Mouse (Mus musculus) bone marrow macrophage, adult 2 months (primary cell): ENCODE measurements around the gene Wdfy1. TPM values are rescaled to one million over a fixed set of nuclear protein-coding genes. Genes with fewer than 3 reads are reported as not detected.
A peak's percentile ranks its signal among the peaks of the same experiment; 100 is the strongest.

Experiments
- H3K27ac ChIP-seq: 2 replicates; pipeline ENCODE4 v1.5.1; 2012; ENCODE audit warnings: low read depth, low read length; ENCODE audit not compliant: insufficient read depth
- H3K4me1 ChIP-seq: 2 replicates; pipeline ENCODE4 v1.6.1; 2012; ENCODE audit warnings: low read length; ENCODE audit not compliant: control insufficient read depth, insufficient read depth
- H3K4me3 ChIP-seq: 2 replicates; pipeline ENCODE4 v1.5.1; 2012; ENCODE audit warnings: mild to moderate bottlenecking, low read length, moderate library complexity; ENCODE audit not compliant: insufficient read depth
- CTCF ChIP-seq: IDR thresholded peaks from 2 replicates; pipeline ENCODE4 v1.5.1; 2012; ENCODE audit warnings: low read depth, mild to moderate bottlenecking, low read length, moderate library complexity
- POLR2A ChIP-seq: IDR thresholded peaks from 2 replicates; pipeline ENCODE4 v1.6.1; 2012; ENCODE audit warnings: mild to moderate bottlenecking, low read depth, low read length, borderline replicate concordance
- polyA plus RNA-seq: library from polyadenylated mRNA; stranded (reverse); fragments of >200 nt; gene quantifications from 2 replicates; pipeline ENCODE4 v1.2.4, GENCODE M21; 2012; ENCODE audit not compliant: missing spikeins, insufficient read depth, insufficient read length

Wdfy1 gene
- polyA plus RNA-seq, 1 experiment: 20.0 TPM

DNA sequence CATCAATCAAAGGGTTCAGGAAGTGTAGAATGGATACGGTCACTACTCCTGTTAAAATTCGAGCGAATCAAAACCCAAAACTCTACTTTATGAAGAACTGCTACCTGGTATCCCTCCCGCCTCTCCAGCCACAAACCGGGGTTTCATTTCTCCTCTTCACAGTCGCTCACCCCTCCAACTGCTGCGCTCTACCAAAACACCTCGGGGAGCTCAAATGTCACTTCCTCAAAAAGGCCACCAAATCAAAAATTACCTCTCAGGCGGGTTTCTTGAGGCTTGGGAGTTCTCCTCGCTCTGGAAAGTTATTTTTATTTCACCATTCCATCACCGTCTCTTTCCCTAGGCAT lies 104.8 kb downstream of the Wdfy1 start:
- H3K4me1 ChIP-seq: peaks cover 15% of the 10 kb centered on the region
- H3K27ac ChIP-seq: no peak overlapping the region
- TF ChIP-seq CTCF (no peak), POLR2A (no peak)
- peak overlapping the region; percentile 89 for H3K4me3 ChIP-seq

DNA sequence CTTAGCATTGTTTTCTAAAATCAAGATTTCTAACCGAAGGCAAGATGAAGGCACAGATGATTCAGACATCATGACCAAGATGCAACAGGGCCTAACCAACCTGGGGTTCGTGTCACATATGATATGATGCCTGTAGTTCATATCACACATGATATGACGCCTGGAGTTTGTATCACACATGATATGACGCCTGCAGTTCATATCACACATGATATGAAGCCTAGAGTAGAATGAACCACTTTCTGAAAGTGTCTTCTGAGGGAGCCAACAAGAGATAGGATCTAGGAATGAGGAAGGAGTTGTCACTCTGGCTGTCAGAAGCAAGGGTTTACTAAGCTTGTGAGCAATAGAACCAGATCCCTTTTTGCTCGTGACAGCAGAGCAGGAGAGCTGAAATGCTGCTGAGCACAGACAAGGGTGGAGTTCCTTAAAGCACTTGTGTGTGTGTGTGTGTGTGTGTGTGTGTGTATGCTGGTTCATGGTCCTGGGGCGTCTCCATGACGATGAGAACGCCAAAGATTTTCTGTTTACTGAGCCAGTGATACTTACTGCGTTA lies 106.4 kb downstream of the Wdfy1 start:
- 0 out of 2 replicates have a peak overlapping the region, but pooled peaks have one; percentile 1 for H3K27ac ChIP-seq
- H3K4me1 ChIP-seq: peaks cover 15% of the 10 kb centered on the region
- no peak overlapping the region for H3K4me3 ChIP-seq
- TF ChIP-seq POLR2A (no peak), CTCF (no peak)

DNA sequence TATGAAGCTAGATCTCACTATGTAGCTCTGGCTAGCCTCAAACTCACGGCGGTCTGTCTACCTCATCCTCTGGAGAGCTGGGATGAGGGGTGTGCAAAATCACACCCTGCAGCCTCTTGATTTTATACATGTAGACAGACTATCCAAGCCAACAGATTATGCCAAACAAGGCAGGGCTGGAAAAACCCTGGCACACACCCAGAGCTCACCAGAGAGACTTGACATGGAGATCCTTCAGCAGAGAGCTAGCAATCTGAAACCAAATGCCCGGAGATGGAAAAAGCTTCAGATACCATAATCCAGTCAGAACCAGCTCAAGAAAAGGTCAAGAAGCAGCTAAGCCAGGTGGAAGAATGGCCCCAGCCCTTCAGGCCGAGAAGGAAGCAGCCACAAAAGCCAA lies 111.0 kb downstream of the Wdfy1 start:
- Histone ChIP-seq H3K27ac (no peak overlapping the region), H3K4me1 (peaks cover 6% of the 10 kb centered on the region), H3K4me3 (no peak overlapping the region)
- TF ChIP-seq CTCF (no peak), POLR2A (no peak)

GRCm38 (mm10) chr1:79659598-79659997 lies 116.3 kb downstream of the Wdfy1 start:
- H3K27ac ChIP-seq: no peak overlapping the region
- no peaks in the 10 kb centered on the region for H3K4me1 ChIP-seq
- TF ChIP-seq CTCF (no peak), POLR2A (no peak)
- H3K4me3 ChIP-seq: no peak overlapping the region

- Histone ChIP-seq H3K27ac (no peak overlapping the region), H3K4me1 (no peaks in the 10 kb centered on the region), H3K4me3 (no peak overlapping the region)
- TF ChIP-seq POLR2A (no peak), CTCF (no peak)
Observed at GRCm38 (mm10) chr1:79657411-79657810, 118.5 kb downstream of the Wdfy1 start.

DNA sequence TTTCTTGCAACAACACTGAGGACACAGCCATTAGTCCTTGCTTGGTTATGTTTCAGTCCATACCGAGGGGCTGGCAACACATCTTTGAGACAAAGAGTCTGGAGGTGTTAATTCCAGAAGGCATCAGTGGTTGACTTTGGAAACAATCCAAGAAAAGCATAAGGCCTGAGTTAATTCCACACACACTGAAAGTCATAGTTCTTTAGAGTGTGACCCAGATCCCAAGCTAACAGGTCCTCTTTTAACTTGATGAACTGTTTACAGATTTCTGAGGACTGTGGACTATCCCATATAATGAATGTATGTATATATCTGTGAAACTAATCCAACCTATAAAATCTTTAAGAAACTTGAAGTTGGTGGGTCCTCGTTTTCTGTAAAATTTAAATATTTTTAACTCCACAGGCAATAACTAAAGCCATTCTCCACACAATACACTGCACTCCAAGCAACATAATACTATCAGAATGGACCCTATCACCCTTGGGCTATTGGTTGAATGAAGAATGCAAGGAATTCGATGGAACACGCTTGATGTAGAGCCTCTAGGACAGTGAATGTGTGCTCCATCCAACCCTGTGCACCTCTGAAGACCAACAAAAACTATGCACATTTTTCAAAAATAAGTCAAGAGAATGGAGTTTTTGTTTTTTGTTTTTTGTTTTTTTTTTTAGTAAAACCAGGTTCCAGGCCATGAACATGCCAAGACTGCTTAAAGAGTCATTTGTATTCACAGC lies 120.0 kb downstream of the Wdfy1 start:
- TF ChIP-seq CTCF (no peak), POLR2A (no peak)
- Histone ChIP-seq H3K4me1 (peaks cover 4% of the 10 kb centered on the region), H3K4me3 (no peak overlapping the region), H3K27ac (no peak overlapping the region)

DNA sequence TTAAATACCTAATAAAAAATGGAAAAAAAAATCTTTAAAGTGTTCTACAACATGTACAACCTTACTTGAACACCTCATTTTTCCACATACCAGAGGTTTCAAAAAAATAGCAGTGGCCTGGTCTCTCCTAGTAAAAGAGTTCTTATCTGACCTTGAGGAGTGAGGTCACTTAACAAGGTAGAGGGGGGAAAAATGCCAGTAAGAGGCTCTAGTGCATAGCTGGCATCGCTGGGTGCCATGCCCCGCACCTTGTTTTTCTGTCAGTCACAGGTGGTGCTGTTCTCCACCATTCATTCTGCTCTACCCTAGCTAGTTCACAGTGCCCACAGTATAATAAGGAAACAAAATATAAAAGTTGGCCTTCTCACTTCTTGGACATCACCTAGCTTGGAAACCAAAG lies 121.0 kb downstream of the Wdfy1 start:
- no peak for TF ChIP-seq POLR2A
- H3K27ac ChIP-seq: no peak overlapping the region
- no peak overlapping the region for H3K4me3 ChIP-seq
- H3K4me1 ChIP-seq: peaks cover 4% of the 10 kb centered on the region

Other genes starting within 250 kb of the Wdfy1 start
- 1.2 and 3.8 TPM in 2 replicates for gene Ap1s3, start 104.2 kb downstream of the Wdfy1 start, polyA plus RNA-seq
- 25.5 and 27.0 TPM in 2 replicates for gene Mrpl44, start 125 bp downstream of the Wdfy1 start, polyA plus RNA-seq
- gene Serpine2, start 85.0 kb upstream of the Wdfy1 start, polyA plus RNA-seq: 1.4 and 1.5 TPM in 2 replicates